Mouse (Mus musculus) left cerebral cortex, adult 2 months (tissue): ENCODE results near the gene Tnfaip2. TPM values are rescaled to one million over a fixed set of nuclear protein-coding genes. Genes with fewer than 3 reads are reported as not detected.

Experiments
- DNase-seq, 2 experiments: peaks; one replicate each; pipeline ENCODE4 v3.0.0; 2021 to 2022; ENCODE audit warnings: low spot score in 2 of 2, mixed read lengths in 1 of 2; ENCODE audit errors: extremely low spot score in 1 of 2
- H3K27ac ChIP-seq: fragments of 200-600 bp; 2 replicates; pipeline ENCODE4 v1.8.1; 2022
- H3K4me3 ChIP-seq: fragments of 200-600 bp; 2 replicates; pipeline ENCODE4 v1.8.1; 2022
- CTCF ChIP-seq: fragments of 200-600 bp; IDR thresholded peaks from 2 replicates; pipeline ENCODE4 v1.8.1; 2022; ENCODE audit warnings: antibody characterized with exemption, mild to moderate bottlenecking, moderate library complexity
- intact Hi-C: fragments of 180-260 bp; cut with DNase I; formaldehyde crosslinking; loops from one replicate; pipeline ENCODE4 v1.15.1; 2025
- total RNA-seq, 2 experiments: library from RNA; stranded (reverse); gene quantifications; 2 replicates each; pipeline ENCODE4 v1.2.3; 2021

Gene Tnfaip2
- total RNA-seq, 2 experiments from 2014 or later, result 0.82 to 0.84 TPM

GRCm38 (mm10) chr12:111489261-111489865 lies 47.1 kb downstream of the Tnfaip2 start:
- H3K4me3 ChIP-seq, result no peak overlapping the region
- intact Hi-C loops, result no loop called here
- DNase-seq, result no peak
- no peak for TF ChIP-seq CTCF
- no peak overlapping the region for H3K27ac ChIP-seq

- TF ChIP-seq CTCF, result no peak
- intact Hi-C loops, result no loop called here
- Histone ChIP-seq H3K4me3 (no peak overlapping the region), H3K27ac (no peak overlapping the region)
- no peak for DNase-seq
Observed at GRCm38 (mm10) chr12:111494931-111495330, 52.7 kb downstream of the Tnfaip2 start.

- intact Hi-C loops, result no loop called here
- Histone ChIP-seq H3K4me3 (no peak overlapping the region), H3K27ac (no peak overlapping the region)
- peak; percentile 43 for TF ChIP-seq CTCF
- DNase-seq, result no peak
Observed at GRCm38 (mm10) chr12:111497076-111497475, 54.8 kb downstream of the Tnfaip2 start.

- intact Hi-C loops, result no loop called here
Observed at GRCm38 (mm10) chr12:111499617-111500016, 57.3 kb downstream of the Tnfaip2 start.

GRCm38 (mm10) chr12:111500725-111501124 lies 58.5 kb downstream of the Tnfaip2 start:
- no peak for TF ChIP-seq CTCF
- Histone ChIP-seq H3K4me3 (no peak overlapping the region), H3K27ac (no peak overlapping the region; the same call in 1 of the 2 replicates)
- intact Hi-C loops, result no loop called here
- no peak for DNase-seq

More at GRCm38 (mm10) chr12:111499617-111500016, 57.3 kb downstream of the Tnfaip2 start:
- no peak; the same call in 1 of the 2 replicates for TF ChIP-seq CTCF
- DNase-seq, result no peak
- H3K4me3 ChIP-seq, result no peak overlapping the region
- peak overlapping the region; percentile 28; the same call in 1 of the 2 replicates for H3K27ac ChIP-seq

- intact Hi-C loops, result no loop called here
- no peak overlapping the region for H3K27ac ChIP-seq
- no peak for DNase-seq
- TF ChIP-seq CTCF, result no peak
- no peak overlapping the region for H3K4me3 ChIP-seq
Observed at GRCm38 (mm10) chr12:111503063-111503567, 60.8 kb downstream of the Tnfaip2 start.

- intact Hi-C loops, result no loop called here
- no peak for DNase-seq
- H3K27ac ChIP-seq, result no peak overlapping the region
- no peak for TF ChIP-seq CTCF
- H3K4me3 ChIP-seq, result no peak overlapping the region
Observed at GRCm38 (mm10) chr12:111503571-111503970, 61.3 kb downstream of the Tnfaip2 start.

Other genes with a start within 250 kb of the Tnfaip2 start
- gene Amn, start 171.4 kb upstream of the Tnfaip2 start, total RNA-seq, result 1 to 10 TPM; 8.0 to 10.0 TPM
- 100 to 1,000 TPM; 137 to 142 TPM for gene Cdc42bpb, start 64.8 kb upstream of the Tnfaip2 start, total RNA-seq
- gene Lbhd2, start 35.7 kb upstream of the Tnfaip2 start, total RNA-seq, result 1 to 10 TPM; 1.3 to 2.8 TPM
- under 1 TPM; 0.54 to 0.96 TPM for gene Exoc3l4, start 25.5 kb upstream of the Tnfaip2 start, total RNA-seq
- 1 to 10 TPM; 3.1 to 3.3 TPM for gene Gm266, start 43.4 kb downstream of the Tnfaip2 start, total RNA-seq
- 100 to 1,000 TPM; 241 to 276 TPM for gene Eif5, start 95.5 kb downstream of the Tnfaip2 start, total RNA-seq
- gene Mark3, start 132.1 kb downstream of the Tnfaip2 start, total RNA-seq, result 100 to 1,000 TPM; 102 TPM
- 1,000 to 10,000 TPM; 1,837 to 1,872 TPM for gene Ckb, start 229.9 kb downstream of the Tnfaip2 start, total RNA-seq
- 10 to 100 TPM; 18.9 to 20.2 TPM for gene Trmt61a, start 235.6 kb downstream of the Tnfaip2 start, total RNA-seq